Mouse (Mus musculus): Measurements from ENCODE around the gene Sec22b. TPM values are rescaled to one million over a fixed set of nuclear protein-coding genes. Genes with fewer than 3 reads are reported as not detected.

Sec22b gene
- total and polyA plus RNA-seq, 2 experiments from 2014 or later, result 71.3 to 91.4 TPM

DNA sequence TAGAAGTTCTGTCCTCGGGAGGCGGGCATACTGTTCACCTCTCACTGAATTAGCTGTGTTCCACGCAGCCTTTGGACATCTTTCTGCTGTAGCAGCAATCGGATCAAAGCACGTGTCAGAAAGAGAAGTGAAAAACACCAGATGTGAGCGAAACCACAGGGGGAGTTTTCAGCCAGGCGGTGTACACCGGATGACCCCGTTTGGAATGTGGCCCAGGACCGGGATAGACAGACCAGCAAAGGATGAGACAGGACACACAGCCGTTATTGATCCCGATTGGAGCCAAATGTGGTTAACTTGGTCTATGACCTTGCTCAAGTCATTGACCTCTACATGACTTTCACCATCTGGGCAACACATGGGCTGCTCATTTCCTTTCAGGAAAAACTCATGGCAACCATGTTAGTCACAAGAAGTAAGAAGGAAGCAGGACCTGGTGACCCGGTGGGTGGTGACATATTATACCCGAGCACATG lies 63.9 kb downstream of the Sec22b start:
- no peak overlapping the region for H3K4me3 ChIP-seq (ENCODE audit: low read depth, low read length)
- no peaks in the 10 kb centered on the region for H3K9me3 ChIP-seq (ENCODE audit: low read length)
- DNase-seq (no peak), ATAC-seq (no peak)
- H3K4me1 ChIP-seq (ENCODE audit: insufficient read depth), result no peaks in the 10 kb centered on the region
- no peak for TF ChIP-seq CTCF (IDR thresholded peaks at IDR 0.05; ENCODE audit: low read depth)
- no peaks in the 10 kb centered on the region for H3K27me3 ChIP-seq (ENCODE audit: insufficient read depth, low read length)
- H3K9ac ChIP-seq, result no peak overlapping the region
- H3K27ac ChIP-seq (ENCODE audit: low read depth, low read length), result no peak overlapping the region
- H3K36me3 ChIP-seq (ENCODE audit: insufficient read depth), result no peaks in the 10 kb centered on the region
- H3K4me2 ChIP-seq (ENCODE audit: low read depth), result no peak overlapping the region
- WGBS, result 84% methylated on average over 14 of the region's 14 CpGs

DNA sequence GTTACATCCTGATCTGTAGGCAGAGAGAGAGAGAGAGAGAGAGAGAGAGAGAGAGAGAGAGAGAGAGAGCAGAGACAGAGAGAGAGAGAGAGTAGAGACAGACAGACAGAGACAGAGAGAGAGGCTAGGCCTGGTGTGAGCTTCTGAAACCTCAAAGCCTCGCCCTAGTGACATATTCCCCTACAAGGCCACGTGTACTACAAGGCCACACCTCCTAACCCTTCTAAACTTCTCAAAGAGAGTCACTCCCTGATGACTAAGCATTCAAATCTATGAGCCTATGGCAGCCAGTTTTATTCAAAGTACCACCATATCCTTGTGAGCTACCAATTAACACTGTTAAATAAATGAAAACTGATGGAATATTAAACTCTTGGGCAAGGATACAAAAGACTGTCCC lies 66.6 kb downstream of the Sec22b start:
- no peak for DNase-seq
- no peak overlapping the region for H3K4me3 ChIP-seq (ENCODE audit: low read depth, low read length)

DNA sequence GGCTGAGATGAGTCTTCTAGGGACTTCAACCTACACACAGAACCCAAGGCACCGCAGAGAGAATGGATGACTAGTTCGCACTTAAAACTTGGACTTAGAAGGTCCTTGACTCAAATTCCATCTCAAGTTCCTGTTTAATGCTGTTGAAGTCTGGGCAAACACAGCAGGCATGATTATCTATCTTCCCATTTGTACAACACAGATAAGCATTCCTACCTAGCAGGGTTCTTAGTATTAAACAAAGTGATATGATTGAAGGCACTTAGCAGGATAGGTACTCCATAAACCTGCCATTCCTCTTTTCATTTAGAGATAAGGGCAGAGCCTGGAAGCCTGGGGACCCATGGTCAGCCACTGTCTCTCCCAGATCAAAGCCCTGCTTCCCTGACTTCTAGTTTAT lies 67.2 kb downstream of the Sec22b start:
- no peaks in the 10 kb centered on the region for H3K27me3 ChIP-seq (ENCODE audit: insufficient read depth, low read length)
- H3K4me3 ChIP-seq (ENCODE audit: low read depth, low read length), result no peak overlapping the region
- H3K27ac ChIP-seq (ENCODE audit: low read depth, low read length), result no peak overlapping the region
- no peak overlapping the region for H3K4me2 ChIP-seq (ENCODE audit: low read depth)
- no peak for TF ChIP-seq CTCF (IDR thresholded peaks at IDR 0.05; ENCODE audit: low read depth)
- 94% methylated on average over 2 of the region's 2 CpGs for whole genome bisulfite sequencing
- no peak overlapping the region for H3K9ac ChIP-seq
- H3K36me3 ChIP-seq (ENCODE audit: insufficient read depth), result no peaks in the 10 kb centered on the region
- no peaks in the 10 kb centered on the region for H3K4me1 ChIP-seq (ENCODE audit: insufficient read depth)
- ATAC-seq, result no peak
- H3K9me3 ChIP-seq (ENCODE audit: low read length), result no peaks in the 10 kb centered on the region
- no peak for DNase-seq

More for the DNA sequence above, 66.6 kb downstream of the Sec22b start:
- no peak for TF ChIP-seq CTCF (IDR thresholded peaks at IDR 0.05; ENCODE audit: low read depth)
- ATAC-seq, result no peak
- H3K27ac ChIP-seq (ENCODE audit: low read depth, low read length), result no peak overlapping the region
- no peaks in the 10 kb centered on the region for H3K27me3 ChIP-seq (ENCODE audit: insufficient read depth, low read length)
- no peaks in the 10 kb centered on the region for H3K4me1 ChIP-seq (ENCODE audit: insufficient read depth)
- no peaks in the 10 kb centered on the region for H3K9me3 ChIP-seq (ENCODE audit: low read length)
- WGBS, result 55% methylated on average over 2 of the region's 2 CpGs
- no peak overlapping the region for H3K9ac ChIP-seq
- H3K36me3 ChIP-seq (ENCODE audit: insufficient read depth), result no peaks in the 10 kb centered on the region
- no peak overlapping the region for H3K4me2 ChIP-seq (ENCODE audit: low read depth)

DNA sequence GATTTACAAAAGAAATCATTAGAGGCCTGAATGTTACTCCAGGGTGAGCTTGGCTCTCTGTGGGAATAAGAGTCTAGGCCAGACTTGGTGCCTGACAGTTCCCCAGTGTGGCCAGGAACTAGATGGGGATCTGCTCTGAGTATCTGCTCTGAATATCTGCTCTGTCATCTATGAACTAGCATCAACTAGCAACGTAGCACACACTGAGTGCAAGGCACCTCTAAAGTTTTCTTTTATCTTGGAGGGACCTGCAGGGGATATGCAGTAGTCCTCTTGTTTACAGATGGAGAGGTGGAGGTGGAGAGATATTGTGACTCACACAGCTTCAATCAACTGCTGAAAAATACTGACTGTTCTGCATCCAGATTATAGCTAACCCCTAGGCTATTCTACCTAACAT lies 68.0 kb downstream of the Sec22b start:
- TF ChIP-seq CTCF (IDR thresholded peaks at IDR 0.05; ENCODE audit: low read depth), result no peak
- Histone ChIP-seq H3K4me1 (ENCODE audit: insufficient read depth) (no peaks in the 10 kb centered on the region), H3K9me3 (ENCODE audit: low read length) (no peaks in the 10 kb centered on the region), H3K36me3 (ENCODE audit: insufficient read depth) (no peaks in the 10 kb centered on the region), H3K4me2 (ENCODE audit: low read depth) (no peak overlapping the region), H3K27me3 (ENCODE audit: insufficient read depth, low read length) (no peaks in the 10 kb centered on the region), H3K27ac (ENCODE audit: low read depth, low read length) (no peak overlapping the region), H3K4me3 (ENCODE audit: low read depth, low read length) (no peak overlapping the region), H3K9ac (no peak overlapping the region)
- no peak for DNase-seq
- WGBS, result 78% methylated on average over 1 of the region's 1 CpGs
- ATAC-seq, result no peak

DNA sequence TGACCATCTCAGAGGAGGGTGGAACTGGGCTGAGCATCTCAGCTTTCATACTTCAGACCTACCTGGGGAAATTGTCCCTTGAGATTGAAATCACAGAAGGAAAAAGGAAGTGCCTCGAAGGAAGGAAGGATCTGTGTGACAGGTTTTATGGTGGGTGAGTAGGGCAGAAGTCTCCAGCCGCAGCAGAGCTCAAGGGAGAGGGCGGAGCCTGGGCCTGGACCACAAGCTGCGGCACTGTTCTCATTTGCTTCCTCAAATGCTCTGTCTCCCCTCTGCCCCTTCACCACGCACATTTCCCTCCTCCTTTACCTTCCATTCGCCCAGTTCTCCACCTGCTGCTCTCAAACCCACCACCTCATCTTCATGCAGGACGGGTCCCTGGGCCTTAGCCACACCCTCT lies 70.1 kb downstream of the Sec22b start:
- no peaks in the 10 kb centered on the region for H3K36me3 ChIP-seq (ENCODE audit: insufficient read depth)
- ATAC-seq (no peak), DNase-seq (no peak)
- H3K27ac ChIP-seq (ENCODE audit: low read depth, low read length), result no peak overlapping the region
- 32% methylated on average over 7 of the region's 7 CpGs for WGBS
- H3K9ac ChIP-seq, result no peak overlapping the region
- TF ChIP-seq CTCF (IDR thresholded peaks at IDR 0.05; ENCODE audit: low read depth), result no peak
- no peak overlapping the region for H3K4me2 ChIP-seq (ENCODE audit: low read depth)
- no peaks in the 10 kb centered on the region for H3K9me3 ChIP-seq (ENCODE audit: low read length)
- no peak overlapping the region for H3K4me3 ChIP-seq (ENCODE audit: low read depth, low read length)
- no peaks in the 10 kb centered on the region for H3K4me1 ChIP-seq (ENCODE audit: insufficient read depth)
- no peaks in the 10 kb centered on the region for H3K27me3 ChIP-seq (ENCODE audit: insufficient read depth, low read length)

DNA sequence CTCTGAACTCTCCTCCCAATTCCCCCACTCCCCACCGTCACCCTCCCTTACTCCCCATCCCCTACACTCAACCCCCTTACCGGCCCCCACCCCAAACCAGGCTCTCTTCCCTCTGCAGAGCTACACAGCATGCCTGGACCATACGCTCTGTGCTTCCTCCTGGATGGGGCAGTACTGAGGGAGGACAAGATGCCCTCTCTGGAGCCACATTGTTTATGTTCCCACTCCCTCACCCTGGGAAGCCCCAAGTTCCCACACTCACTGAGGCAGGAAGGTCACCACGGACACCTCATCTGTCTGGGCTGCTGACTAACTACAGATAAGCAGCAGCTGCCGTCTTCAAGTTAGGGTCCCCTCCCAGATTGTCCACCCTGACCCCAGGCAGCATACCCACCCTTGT lies 71.2 kb downstream of the Sec22b start:
- H3K9ac ChIP-seq, result no peak overlapping the region
- DNase-seq (no peak), ATAC-seq (no peak)
- H3K4me3 ChIP-seq (ENCODE audit: low read depth, low read length), result no peak overlapping the region
- H3K4me1 ChIP-seq (ENCODE audit: insufficient read depth), result no peaks in the 10 kb centered on the region
- H3K4me2 ChIP-seq (ENCODE audit: low read depth), result no peak overlapping the region
- WGBS, result 80% methylated on average over 5 of the region's 5 CpGs
- no peak for TF ChIP-seq CTCF (IDR thresholded peaks at IDR 0.05; ENCODE audit: low read depth)
- H3K27ac ChIP-seq (ENCODE audit: low read depth, low read length), result no peak overlapping the region
- H3K27me3 ChIP-seq (ENCODE audit: insufficient read depth, low read length), result no peaks in the 10 kb centered on the region
- no peaks in the 10 kb centered on the region for H3K36me3 ChIP-seq (ENCODE audit: insufficient read depth)
- H3K9me3 ChIP-seq (ENCODE audit: low read length), result no peaks in the 10 kb centered on the region

DNA sequence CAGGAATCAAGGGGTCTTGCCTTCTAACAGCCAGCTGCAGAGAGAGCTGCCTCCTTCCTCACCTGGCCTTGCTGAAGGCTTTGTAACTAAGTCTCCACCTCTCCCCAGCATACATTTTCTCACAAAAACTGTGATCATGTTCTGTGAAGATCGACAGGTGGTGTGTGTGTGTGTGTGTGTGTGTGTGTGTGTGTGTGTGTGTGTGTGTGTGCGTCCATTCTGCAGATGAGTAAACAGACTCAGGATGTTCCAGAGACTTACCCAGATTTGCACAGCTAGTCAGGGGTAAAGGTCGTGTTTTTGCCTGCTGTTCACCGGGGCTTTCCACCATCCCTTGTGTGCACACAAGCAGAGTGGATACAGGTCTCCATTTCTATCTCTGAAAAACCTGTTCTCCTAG lies 71.7 kb downstream of the Sec22b start:
- Histone ChIP-seq H3K4me2 (ENCODE audit: low read depth) (no peak overlapping the region), H3K27ac (ENCODE audit: low read depth, low read length) (no peak overlapping the region), H3K27me3 (ENCODE audit: insufficient read depth, low read length) (no peaks in the 10 kb centered on the region), H3K4me3 (ENCODE audit: low read depth, low read length) (no peak overlapping the region), H3K9me3 (ENCODE audit: low read length) (no peaks in the 10 kb centered on the region), H3K4me1 (ENCODE audit: insufficient read depth) (no peaks in the 10 kb centered on the region), H3K9ac (no peak overlapping the region), H3K36me3 (ENCODE audit: insufficient read depth) (no peaks in the 10 kb centered on the region)
- no peak for ATAC-seq
- DNase-seq, result no peak
- 86% methylated on average over 4 of the region's 4 CpGs for WGBS
- no peak for TF ChIP-seq CTCF (IDR thresholded peaks at IDR 0.05; ENCODE audit: low read depth)

Other genes starting within 250 kb of the Sec22b start
- gene Prkab2, start 243.0 kb upstream of the Sec22b start, total RNA-seq (2014; rRNA removed), result 24.5 and 24.9 TPM in 2 replicates
- gene Prkab2, start 243.0 kb upstream of the Sec22b start, polyA plus RNA-seq (2015; fragmentation: Nextera tagmentation; extraction: Ambion mirVana), result 12.7 and 18.1 TPM in 2 replicates
- not detected in 2 replicates for gene Gm17651, start 226.5 kb upstream of the Sec22b start, total RNA-seq (2014; rRNA removed)
- gene Gm17651, start 226.5 kb upstream of the Sec22b start, polyA plus RNA-seq (2015; fragmentation: Nextera tagmentation; extraction: Ambion mirVana), result not detected in 2 replicates
- gene Pde4dip, start 12.5 kb upstream of the Sec22b start, total RNA-seq (2014; rRNA removed), result 92.8 and 118 TPM in 2 replicates
- gene Pde4dip, start 12.5 kb upstream of the Sec22b start, polyA plus RNA-seq (2015; fragmentation: Nextera tagmentation; extraction: Ambion mirVana), result 40.6 and 53.1 TPM in 2 replicates
- gene Notch2, start 112.3 kb downstream of the Sec22b start, total RNA-seq (2014; rRNA removed), result 16.6 and 28.4 TPM in 2 replicates
- 5.9 and 8.1 TPM in 2 replicates for gene Notch2, start 112.3 kb downstream of the Sec22b start, polyA plus RNA-seq (2015; fragmentation: Nextera tagmentation; extraction: Ambion mirVana)